Mouse (Mus musculus) myocyte (in vitro differentiated cells): ENCODE results near the gene Nup107.

Experiments
- E2F4 ChIP-seq: IDR thresholded peaks from one replicate; pipeline ENCODE4 v1.6.1; 2011; ENCODE audit warnings: mild to moderate bottlenecking, control low read depth, moderate library complexity; ENCODE audit not compliant: insufficient read depth
- MYOD1 ChIP-seq, 3 experiments: IDR thresholded peaks; one replicate each; pipeline ENCODE4 v1.6.1; 2011; ENCODE audit warnings: control low read depth in 2 of 3, low read depth in 2 of 3, mild to moderate bottlenecking in 2 of 3, moderate library complexity in 1 of 3; ENCODE audit not compliant: insufficient read length in 2 of 3, control insufficient read depth in 1 of 3
- POLR2A ChIP-seq: IDR thresholded peaks from one replicate; pipeline ENCODE4 v1.6.1; 2011; ENCODE audit warnings: low read depth, mild to moderate bottlenecking, control low read depth, moderate library complexity; ENCODE audit not compliant: insufficient read length

GRCm38 (mm10) chr10:117755799-117756467 is 36.6 kb downstream of the Nup107 start:
- TF ChIP-seq POLR2A (no peak), MYOD1 (IDR thresholded peaks at IDR 0.05; ENCODE audit: control insufficient read depth in 1 of 3, insufficient read length in 2 of 3, low read depth in 2 of 3) (no peak), E2F4 (no peak)
